ENCODE assay signal across 18 mouse cellular contexts in genomic region chr3:127529824-127530223, GRCm38 (mm10). TPM values are rescaled to one million over a fixed set of nuclear protein-coding genes. Genes with fewer than 3 reads are reported as not detected.
"Had no signal": no experiment of that assay in that cellular context is flagged by ENCODE, and none has a peak within 500 bp of the region (broad histone marks: within the 10 kb centered on the region; RNA-seq: fewer than 3 reads in every experiment).

No protein-coding gene starts in this region.

- H3K27me3 ChIP-seq: lung, embryonic 15.5 days; megakaryocyte, embryonic 14.5 days; midbrain, embryonic 13.5 days; midbrain, embryonic 15.5 days; neural tube, embryonic 12.5 days; stomach, embryonic 15.5 days had no signal

- H3K4me3 ChIP-seq: lung, embryonic 15.5 days; megakaryocyte, embryonic 14.5 days; midbrain, embryonic 13.5 days; midbrain, embryonic 15.5 days; neural tube, embryonic 12.5 days; stomach, embryonic 15.5 days had no signal

- ATAC-seq: liver, postnatal 0 days; midbrain, embryonic 13.5 days; midbrain, embryonic 15.5 days had no signal

- H3K27ac ChIP-seq: lung, embryonic 15.5 days; macrophage; midbrain, embryonic 13.5 days; midbrain, embryonic 15.5 days; neural tube, embryonic 12.5 days; stomach, embryonic 15.5 days; stomach, postnatal 0 days had no signal

- H3K36me3 ChIP-seq: lung, embryonic 15.5 days; midbrain, embryonic 13.5 days; midbrain, embryonic 15.5 days; neural tube, embryonic 12.5 days; stomach, embryonic 15.5 days had no signal

- H3K9ac ChIP-seq: liver, postnatal 0 days; lung, embryonic 15.5 days; midbrain, embryonic 13.5 days; midbrain, embryonic 15.5 days; neural tube, embryonic 12.5 days; stomach, embryonic 15.5 days had no signal

- H3K9me3 ChIP-seq: lung, embryonic 15.5 days; megakaryocyte, embryonic 14.5 days; midbrain, embryonic 13.5 days; midbrain, embryonic 15.5 days; neural tube, embryonic 12.5 days; stomach, embryonic 15.5 days had no signal

- H3K4me2 ChIP-seq: lung, embryonic 15.5 days; midbrain, embryonic 11.5 days; midbrain, embryonic 13.5 days; midbrain, embryonic 15.5 days; neural tube, embryonic 12.5 days; stomach, embryonic 15.5 days had no signal

- DNase-seq: liver, postnatal 0 days; lung, adult 2 months; lung, postnatal 14 days; lung, postnatal 36 days; right cerebral cortex, postnatal 14 days; thymus, adult 2 months; thymus, postnatal 25 days; thymus, postnatal 4 days had no signal

- H3K4me1 ChIP-seq: lung, embryonic 15.5 days; megakaryocyte, embryonic 14.5 days; midbrain, embryonic 13.5 days; midbrain, embryonic 15.5 days; neural tube, embryonic 12.5 days; stomach, embryonic 15.5 days had no signal

RNA-seq across cellular contexts. Expression of gene Ank2, which starts 30.7 kb away (rescaled TPM):
- total RNA-seq: monocyte, adult 5-6 weeks had no signal
